Mouse (Mus musculus) embryonic fibroblast, embryonic 13.5 days (primary cell): ENCODE measurements around the gene Actr1a.

Experiments
- CTCF ChIP-seq: IDR thresholded peaks from 2 replicates; pipeline ENCODE4 v1.5.1; 2011; ENCODE audit warnings: mild to moderate bottlenecking, control low read depth, low read length, moderate library complexity, borderline replicate concordance; ENCODE audit not compliant: insufficient read depth
- POLR2A ChIP-seq: IDR thresholded peaks from 2 replicates; pipeline ENCODE4 v1.6.1; 2011; ENCODE audit warnings: low read depth, mild to moderate bottlenecking, control low read depth, low read length, moderate library complexity

GRCm38 (mm10) chr19:46331326-46331725, 64.2 kb downstream of the Actr1a start:
- TF ChIP-seq CTCF (no peak), POLR2A (no peak)
